Mouse (Mus musculus) bone marrow, adult 2 months (tissue): Measurements from ENCODE around the gene Spred1.

Experiments used
- CTCF ChIP-seq: fragments of 200-500 bp; IDR thresholded peaks from 2 replicates; pipeline ENCODE4 v1.5.1; 2011; ENCODE audit warnings: low read length, control low read depth; ENCODE audit not compliant: control insufficient read depth, insufficient read depth
- POLR2A ChIP-seq: fragments of 200-500 bp; IDR thresholded peaks from 2 replicates; pipeline ENCODE4 v1.6.1; 2011; ENCODE audit warnings: low read depth, mild to moderate bottlenecking, control low read depth, low read length, borderline replicate concordance; ENCODE audit not compliant: control insufficient read depth

DNA sequence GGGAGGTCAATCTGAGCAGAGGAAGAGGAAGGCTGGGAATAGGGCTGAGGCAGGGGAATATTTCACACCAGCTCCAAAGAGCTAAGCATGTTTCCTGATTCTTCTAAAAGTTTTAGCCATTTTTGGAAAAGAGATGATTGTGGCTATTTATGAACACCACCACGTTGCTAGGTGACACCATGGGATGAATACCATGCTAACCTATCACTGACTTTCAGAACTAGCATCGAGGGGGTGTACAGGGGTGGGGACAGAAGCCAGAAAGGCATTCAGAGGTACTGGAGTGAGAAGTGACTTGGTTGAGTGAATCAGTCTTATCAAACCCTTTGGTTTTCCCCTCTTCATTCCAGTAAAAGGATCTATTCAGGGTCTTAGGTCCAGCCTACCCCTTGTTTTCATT lies 74.0 kb downstream of the Spred1 start:
- no peak for TF ChIP-seq POLR2A
- TF ChIP-seq CTCF: no peak
